Mouse (Mus musculus) spleen, adult 10 weeks (tissue): Measurements from ENCODE around the gene AC131692.1. TPM values are rescaled to one million over a fixed set of nuclear protein-coding genes. Genes with fewer than 3 reads are reported as not detected.

Experiments used
- polyA plus RNA-seq: library from polyadenylated mRNA; stranded (reverse); fragments of 350-450 nt; fragmentation: Illumina TruSeq; extraction: RNeasy Lipid Tissue Mini Kit (QIAGEN cat#74804); gene quantifications from one replicate; pipeline ENCODE4 v1.2.3, GENCODE M21; 2015; ENCODE audit warnings: low replicate concordance; ENCODE audit not compliant: insufficient read depth

Gene AC131692.1
- polyA plus RNA-seq, 1 experiment from 2014 or later = 0.47 TPM

Other genes starting within 250 kb of the AC131692.1 start
- 18.0 TPM for gene Frmd8, start 219.1 kb upstream of the AC131692.1 start, polyA plus RNA-seq
- 35.5 TPM for gene Slc25a45, start 216.6 kb upstream of the AC131692.1 start, polyA plus RNA-seq
- 0.84 TPM for gene Tigd3, start 200.3 kb upstream of the AC131692.1 start, polyA plus RNA-seq
- 103 TPM for gene Dpf2, start 181.4 kb upstream of the AC131692.1 start, polyA plus RNA-seq
- gene Cdc42ep2, start 169.6 kb upstream of the AC131692.1 start, polyA plus RNA-seq = 6.4 TPM
- gene Pola2, start 130.2 kb upstream of the AC131692.1 start, polyA plus RNA-seq = 30.6 TPM
- gene Slc22a20, start 108.3 kb upstream of the AC131692.1 start, polyA plus RNA-seq = not detected
- 28.9 TPM for gene Capn1, start 78.5 kb upstream of the AC131692.1 start, polyA plus RNA-seq
- 42.1 TPM for gene Syvn1, start 47.8 kb upstream of the AC131692.1 start, polyA plus RNA-seq
- gene Mrpl49, start 36.6 kb upstream of the AC131692.1 start, polyA plus RNA-seq = 48.0 TPM
- gene Fau, start 36.6 kb upstream of the AC131692.1 start, polyA plus RNA-seq = 1,233 TPM
- 0.99 TPM for gene Znhit2, start 33.2 kb upstream of the AC131692.1 start, polyA plus RNA-seq
- gene Tm7sf2, start 26.0 kb upstream of the AC131692.1 start, polyA plus RNA-seq = 8.7 TPM
- gene Vps51, start 17.2 kb upstream of the AC131692.1 start, polyA plus RNA-seq = 47.4 TPM
- gene Tmem262, start 14.4 kb upstream of the AC131692.1 start, polyA plus RNA-seq = not detected
- gene Gm28374, start 12.2 kb upstream of the AC131692.1 start, polyA plus RNA-seq = not detected
- gene Zfpl1, start 9.5 kb upstream of the AC131692.1 start, polyA plus RNA-seq = 12.9 TPM
- gene Cdca5, start 9.4 kb upstream of the AC131692.1 start, polyA plus RNA-seq = 8.2 TPM
- not detected for gene Naaladl1, start 11.4 kb downstream of the AC131692.1 start, polyA plus RNA-seq
- gene Sac3d1, start 24.2 kb downstream of the AC131692.1 start, polyA plus RNA-seq = 4.3 TPM
- gene Snx15, start 33.9 kb downstream of the AC131692.1 start, polyA plus RNA-seq = 16.4 TPM
- 1.8 TPM for gene Batf2, start 46.6 kb downstream of the AC131692.1 start, polyA plus RNA-seq
- gene Arl2, start 47.1 kb downstream of the AC131692.1 start, polyA plus RNA-seq = 11.0 TPM
- not detected for gene Majin, start 90.0 kb downstream of the AC131692.1 start, polyA plus RNA-seq
- not detected for gene Gpha2, start 132.0 kb downstream of the AC131692.1 start, polyA plus RNA-seq
- 11.9 TPM for gene Ppp2r5b, start 141.5 kb downstream of the AC131692.1 start, polyA plus RNA-seq
- 6.0 TPM for gene Atg2a, start 147.2 kb downstream of the AC131692.1 start, polyA plus RNA-seq
- gene Ehd1, start 182.3 kb downstream of the AC131692.1 start, polyA plus RNA-seq = 36.3 TPM
- 2.1 TPM for gene Cdc42bpg, start 212.0 kb downstream of the AC131692.1 start, polyA plus RNA-seq
- 15.5 TPM for gene Men1, start 240.6 kb downstream of the AC131692.1 start, polyA plus RNA-seq
- gene Map4k2, start 246.7 kb downstream of the AC131692.1 start, polyA plus RNA-seq = 230 TPM